Mouse (Mus musculus): ENCODE results near the gene Tsc22d3.

- TF ChIP-seq TAL1 (IDR thresholded peaks at IDR 0.05; ENCODE audit: low read length) = no peak
- TF ChIP-seq GATA1 (IDR thresholded peaks at IDR 0.05; ENCODE audit: low read length) = no peak
These were observed 25.3 kb downstream of the Tsc22d3 start for GRCm38 (mm10) chrX:140575200-140575599.
